Mouse (Mus musculus): Measurements from ENCODE around the gene Zscan4f. TPM values are rescaled to one million over a fixed set of nuclear protein-coding genes. Genes with fewer than 3 reads are reported as not detected.
"Not testable (repeated sequence)": the region's sequence is repeated elsewhere in the genome, so short reads cannot be mapped to it uniquely, and the experiment has no call there.

Zscan4f gene
- total RNA-seq (2017), result not detected in 2 replicates

GRCm38 (mm10) chr7:11397615-11398014 is at the start of gene Zscan4f:
Zscan4f (plus strand) TSS chr7:11397915.
- ATAC-seq (ENCODE audit: extremely low read depth, insufficient number of reproducible peaks, low FRiP score, poor library complexity, severe bottlenecking), result not testable (repeated sequence)

DNA sequence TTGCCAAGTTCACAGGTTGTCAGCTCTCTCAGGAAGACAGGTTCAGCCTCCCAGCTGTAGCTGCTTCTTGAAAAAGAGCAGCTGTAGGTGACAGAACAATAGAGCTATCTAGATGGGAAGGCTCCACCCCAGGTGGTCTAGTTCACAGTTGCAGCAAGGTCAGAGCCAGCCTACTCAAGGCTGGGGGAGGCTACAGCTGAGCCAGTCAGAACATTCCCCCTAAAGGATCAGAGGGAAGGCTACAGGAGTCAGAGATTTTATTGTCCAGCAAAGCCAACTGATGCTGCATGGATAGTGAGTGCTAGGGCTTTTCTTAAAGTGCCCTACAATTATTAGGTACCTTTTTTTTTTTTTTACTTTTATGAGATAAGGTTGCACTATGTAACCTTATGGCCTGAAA is 13.1 kb upstream of the Zscan4f start:
- not testable (repeated sequence) for ATAC-seq (ENCODE audit: extremely low read depth, insufficient number of reproducible peaks, low FRiP score, poor library complexity, severe bottlenecking)

Other genes with a start within 250 kb of the Zscan4f start
- gene Zscan4d, start 231.8 kb upstream of the Zscan4f start, total RNA-seq (2017), result not detected in 2 replicates
- not detected in 2 replicates for gene Zscan4e, start 87.2 kb upstream of the Zscan4f start, total RNA-seq (2017)
- gene Zscan4-ps2, start 116.4 kb downstream of the Zscan4f start, total RNA-seq (2017), result not detected in 2 replicates
- 0.37 TPM in 1 of 2 replicates, not detected in the other for gene Zscan4-ps3, start 211.4 kb downstream of the Zscan4f start, total RNA-seq (2017)

Measured in neutrophil, adult 5-6 weeks (primary cell).